Mouse (Mus musculus) activated CD4-positive, CD25-positive, alpha-beta regulatory T cell, adult 4 months (primary cell): ENCODE measurements around the gene Gsn. TPM values are rescaled to one million over a fixed set of nuclear protein-coding genes. Genes with fewer than 3 reads are reported as not detected.
A peak's percentile ranks its signal among the peaks of the same experiment; 100 is the strongest.

ENCODE experiments used
- ATAC-seq: one replicate; pipeline ENCODE4 v1.8.0; 2017
- polyA plus RNA-seq, 2 experiments: library from polyadenylated mRNA; unstranded; fragments of 100-300 nt; shearing (Covaris generic); gene quantifications; one replicate each; pipeline ENCODE4 v1.2.1; 2017

Gene Gsn
- polyA plus RNA-seq = 10 to 100 TPM; 27.2 to 28.3 TPM

DNA sequence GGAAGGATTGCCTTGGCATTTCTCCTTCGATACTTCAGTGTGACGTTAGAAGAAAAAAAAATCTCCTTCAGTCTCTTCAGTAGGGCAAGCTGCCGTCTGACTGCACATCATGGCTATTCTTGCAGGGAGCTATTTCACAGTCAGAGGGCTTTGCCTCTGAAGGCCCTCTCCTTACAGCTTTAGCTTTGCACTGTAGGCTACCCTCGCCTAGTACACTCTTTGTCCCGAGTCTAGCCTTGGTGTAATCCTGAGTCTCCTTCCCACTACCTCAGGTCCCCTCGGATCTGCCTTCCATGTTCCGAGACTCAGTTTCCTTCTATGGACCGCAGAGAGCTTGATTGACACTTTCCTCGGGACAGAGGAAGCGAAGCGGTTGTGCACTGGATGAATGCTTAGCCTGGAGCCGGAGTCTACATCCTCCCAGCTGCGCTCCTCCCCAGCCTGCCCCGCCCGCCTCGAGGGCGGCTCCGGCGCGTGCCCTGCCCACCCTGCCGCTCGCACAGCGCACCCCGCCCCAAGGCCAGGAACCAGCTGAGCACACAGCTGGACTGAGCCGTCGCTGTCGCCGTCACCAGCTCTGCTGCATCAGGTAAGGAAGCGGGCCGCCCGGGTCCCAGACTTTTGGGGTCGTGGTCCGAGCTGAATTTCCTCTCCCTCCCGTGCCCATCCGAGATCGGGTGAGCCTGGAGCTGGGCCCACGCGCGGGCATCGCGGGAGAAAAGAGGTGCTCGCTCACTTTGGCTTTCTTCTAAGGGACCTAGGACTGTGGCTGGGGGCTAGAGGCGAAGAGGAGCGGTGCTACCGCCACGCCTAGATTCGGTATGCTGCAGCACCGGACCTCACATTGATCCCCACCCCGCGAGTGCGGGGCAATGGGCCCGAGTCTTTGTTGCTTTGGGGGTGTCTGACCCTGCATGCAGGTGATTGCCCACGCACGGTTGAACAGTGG lies at the start of gene Gsn:
Gene Gsn, plus strand, starts transcription at position 496 of the 949 bp plus-strand sequence.
- peak; percentile 98 for ATAC-seq

DNA sequence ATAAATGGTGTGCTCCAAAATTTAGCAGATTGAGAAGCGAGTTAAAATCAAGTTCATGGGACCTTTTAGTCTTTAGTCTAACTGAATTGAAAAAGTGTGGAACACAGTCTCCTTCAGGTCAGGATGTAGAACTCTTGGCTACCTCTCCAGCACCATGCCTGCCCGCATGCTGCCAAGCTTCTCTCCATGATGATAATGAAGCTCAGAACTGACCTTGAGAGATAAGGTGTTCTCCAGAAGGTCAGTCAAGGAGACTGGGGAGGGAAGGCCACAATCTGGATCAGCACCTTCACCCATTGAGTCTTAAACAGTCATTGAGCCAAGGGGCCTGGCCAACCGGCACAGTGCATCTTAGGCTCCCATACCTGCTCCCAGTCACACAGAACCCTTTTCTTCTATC lies 49.4 kb upstream of the Gsn start:
- no peak for ATAC-seq

DNA sequence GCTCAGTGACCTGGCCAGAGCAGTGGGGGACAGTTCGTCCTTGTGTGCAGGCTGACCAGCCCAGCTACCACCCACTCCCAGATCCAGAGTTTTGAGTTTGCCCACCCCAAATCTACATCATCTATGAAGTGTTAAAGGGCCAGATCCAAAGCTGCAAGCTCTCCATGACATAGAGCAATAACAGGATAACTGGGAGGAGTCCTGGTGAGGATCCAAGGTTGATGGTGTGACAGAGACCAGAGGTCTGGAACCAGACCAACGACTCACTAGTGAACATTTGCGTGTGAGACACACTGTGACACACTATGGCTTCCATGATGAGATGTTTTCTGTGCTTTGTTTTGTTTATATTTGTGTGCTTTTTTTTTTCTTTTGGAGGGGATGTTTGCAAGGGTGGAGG lies 48.1 kb upstream of the Gsn start:
- ATAC-seq = no peak

DNA sequence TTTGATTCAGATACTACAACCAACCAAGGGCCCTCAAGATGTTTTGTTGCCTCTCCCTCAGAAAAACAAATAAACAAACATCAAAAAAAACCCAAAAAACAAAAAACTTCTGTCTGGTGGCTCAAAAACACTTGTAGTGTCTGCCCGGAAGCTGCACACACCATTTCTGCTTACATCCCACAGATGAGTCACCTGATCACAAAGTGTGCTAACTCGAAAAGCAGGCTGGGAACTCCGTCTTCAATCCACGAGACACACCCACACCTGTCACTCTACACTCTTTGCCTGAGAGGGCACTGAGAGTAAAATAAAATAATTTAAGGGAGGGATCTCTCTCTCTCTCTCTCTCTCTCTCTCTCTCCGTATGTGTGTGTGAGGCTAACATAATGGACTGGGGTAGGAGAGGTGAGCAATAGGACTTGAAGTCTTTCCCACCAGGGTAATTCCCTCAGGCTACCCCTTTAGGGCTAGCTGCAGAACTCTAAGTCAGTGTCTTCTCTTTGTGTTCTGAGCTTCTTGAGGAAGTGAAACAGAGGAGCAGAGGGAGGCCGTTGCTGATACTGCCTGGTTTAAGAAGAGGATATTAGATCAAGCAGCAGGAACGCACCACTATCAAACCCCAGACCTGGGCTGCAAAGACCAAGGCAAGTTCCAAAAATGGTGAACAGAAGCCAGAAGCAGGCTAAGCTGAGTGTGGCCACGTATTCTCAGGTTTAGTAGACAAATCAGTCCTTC lies 47.1 kb upstream of the Gsn start:
- ATAC-seq = peak; percentile 72

DNA sequence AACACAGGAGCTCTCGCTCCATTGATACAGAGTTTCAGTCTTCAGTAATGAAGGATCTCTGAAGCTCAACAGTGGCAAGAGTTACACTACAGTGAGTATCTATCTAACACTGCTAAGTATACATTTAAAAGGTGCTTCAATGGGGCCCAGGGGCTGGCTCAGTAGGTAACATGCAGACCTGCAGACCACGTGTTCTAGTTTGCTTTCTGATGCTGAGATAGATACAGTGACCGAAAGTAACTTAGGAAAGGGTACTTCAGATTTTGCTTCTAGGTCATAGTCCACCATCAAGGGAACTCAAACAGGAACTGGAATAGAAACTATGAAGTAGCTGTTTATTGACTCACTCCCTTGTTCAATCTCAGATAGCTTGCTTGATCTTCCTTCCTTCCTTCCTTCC lies 44.5 kb upstream of the Gsn start:
- no peak for ATAC-seq

DNA sequence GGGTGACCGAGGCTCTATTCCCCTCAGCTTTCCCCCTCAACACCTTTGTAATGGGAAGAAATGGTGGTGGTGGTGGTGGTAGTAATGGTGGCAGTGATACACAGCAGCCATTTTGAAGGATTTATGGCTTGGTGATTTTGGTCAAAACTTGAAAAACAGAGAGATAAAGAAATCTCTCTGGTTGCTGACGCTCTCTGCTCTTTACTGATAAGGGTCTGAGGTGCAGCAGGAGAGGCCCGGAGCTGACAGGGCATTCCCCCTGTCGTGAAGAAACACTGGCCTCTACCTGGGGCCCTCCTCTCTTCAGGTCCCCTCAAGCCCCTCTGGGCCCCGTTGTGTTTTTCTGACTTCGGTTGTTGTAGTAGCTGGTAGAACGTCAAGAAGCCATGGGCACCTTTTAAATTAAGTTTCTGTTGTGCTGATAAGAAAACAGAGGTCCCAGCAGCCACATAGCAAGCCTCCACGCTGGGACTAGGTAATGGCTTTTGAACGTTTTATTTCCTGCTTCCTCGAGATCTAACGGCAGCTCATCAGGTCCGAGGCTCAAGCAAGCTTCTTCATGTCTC lies 42.8 kb upstream of the Gsn start:
- no peak for ATAC-seq

DNA sequence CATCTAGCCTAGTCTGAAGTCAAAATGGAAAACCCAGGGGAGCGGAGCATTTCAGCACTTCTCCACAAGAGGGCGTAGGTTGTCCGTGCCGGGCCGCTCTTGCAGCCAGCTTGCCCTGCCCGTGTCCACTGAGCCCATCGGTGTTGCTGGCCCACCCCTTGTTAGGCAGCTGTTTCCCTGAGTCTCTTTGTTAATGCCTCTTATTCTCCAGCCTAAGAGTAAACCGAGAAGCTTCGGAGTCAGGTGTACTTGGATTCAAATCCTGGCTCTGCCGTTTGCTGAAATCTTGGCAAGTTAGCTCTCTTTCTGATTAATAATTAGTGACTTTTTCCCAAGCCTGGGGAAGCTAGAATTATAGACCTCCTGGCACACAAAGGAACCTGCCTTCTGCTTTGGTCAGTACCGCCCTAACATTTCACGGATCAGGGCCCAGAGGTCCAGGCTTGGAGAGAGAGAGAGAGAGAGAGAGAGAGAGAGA lies 41.3 kb upstream of the Gsn start:
- ATAC-seq = no peak

DNA sequence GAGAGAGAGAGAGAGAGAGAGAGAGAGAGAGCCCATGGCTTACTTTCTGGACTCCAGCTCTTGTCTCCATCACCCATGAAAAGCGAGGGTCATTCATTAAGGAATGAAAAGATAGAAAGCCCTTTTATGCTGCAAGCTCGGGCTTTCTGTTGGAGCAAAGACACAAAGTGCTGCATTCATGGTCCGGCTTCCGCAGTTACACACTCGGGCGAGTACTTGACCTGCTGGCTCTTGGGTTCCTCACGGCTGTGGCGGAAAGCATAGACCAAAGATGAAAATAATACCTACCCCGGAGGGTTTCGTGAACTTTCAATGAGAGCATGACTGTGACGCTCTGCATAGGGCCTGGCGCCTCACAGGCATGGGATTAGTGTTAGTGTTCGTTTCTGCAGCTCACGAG lies 40.8 kb upstream of the Gsn start:
- ATAC-seq = no peak

DNA sequence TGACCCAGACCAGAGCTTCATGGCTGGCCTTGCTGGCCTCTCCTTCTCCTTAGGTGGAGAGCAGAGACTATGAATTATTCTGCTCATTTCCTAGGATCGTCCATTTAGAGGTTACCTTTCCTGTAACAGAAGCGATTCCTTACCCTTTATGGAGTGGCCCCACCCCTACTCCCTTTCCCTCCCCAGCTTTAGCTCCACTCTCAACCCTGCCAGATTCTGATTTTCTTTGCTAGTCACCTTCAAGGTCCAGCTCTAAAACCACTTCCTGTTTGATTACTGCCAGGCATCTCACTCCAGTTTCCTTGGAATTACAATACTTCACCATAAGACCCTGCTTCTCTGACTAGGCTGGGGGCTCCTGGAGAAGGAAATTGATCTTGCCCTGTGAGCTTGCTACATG lies 39.5 kb upstream of the Gsn start:
- no peak for ATAC-seq

DNA sequence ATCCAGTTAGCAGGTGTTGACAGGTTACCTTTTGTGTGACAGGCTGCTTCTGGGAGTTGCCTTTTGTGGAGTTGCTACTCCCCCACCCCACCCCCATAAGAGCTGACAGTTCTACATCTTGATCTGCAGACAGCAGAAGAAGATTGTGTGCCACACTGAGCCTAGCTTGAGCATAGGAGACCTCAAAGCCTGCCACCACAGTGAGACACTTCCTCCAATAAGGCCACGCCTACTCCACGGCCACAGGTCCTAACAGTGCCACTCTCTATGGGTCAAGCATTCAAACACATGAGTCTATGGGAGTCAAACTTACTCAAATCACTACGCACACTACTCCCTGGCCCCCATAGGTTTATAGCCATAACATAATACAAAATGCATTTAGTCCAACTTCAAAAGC lies 37.4 kb upstream of the Gsn start:
- no peak for ATAC-seq

DNA sequence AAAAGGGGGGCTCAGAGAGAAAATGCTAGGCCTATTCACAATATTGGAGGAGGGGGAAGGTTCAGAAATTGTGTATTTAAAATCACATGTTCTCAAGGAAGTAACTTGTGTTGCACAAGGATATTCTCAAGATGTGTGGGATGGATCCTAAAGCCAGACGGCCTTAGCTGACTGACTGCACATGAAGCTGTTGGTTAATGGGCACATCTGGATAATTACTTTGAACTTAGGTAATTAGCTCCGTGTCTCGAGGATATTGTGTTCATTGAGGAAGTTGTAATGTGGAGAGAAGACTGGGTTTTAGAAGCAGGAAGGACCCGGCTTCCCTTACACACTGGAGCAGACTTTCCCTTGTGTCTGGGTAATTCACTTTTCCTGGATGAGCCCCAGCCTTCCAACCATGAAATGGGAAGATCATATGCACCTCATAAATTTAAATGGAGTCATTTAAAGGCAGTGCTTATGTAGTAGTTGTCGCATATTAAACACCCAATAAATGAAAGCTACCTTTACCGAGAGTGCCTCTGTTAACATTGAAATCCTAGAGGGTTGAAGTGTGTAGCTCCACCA lies 33.3 kb upstream of the Gsn start:
- ATAC-seq = no peak

DNA sequence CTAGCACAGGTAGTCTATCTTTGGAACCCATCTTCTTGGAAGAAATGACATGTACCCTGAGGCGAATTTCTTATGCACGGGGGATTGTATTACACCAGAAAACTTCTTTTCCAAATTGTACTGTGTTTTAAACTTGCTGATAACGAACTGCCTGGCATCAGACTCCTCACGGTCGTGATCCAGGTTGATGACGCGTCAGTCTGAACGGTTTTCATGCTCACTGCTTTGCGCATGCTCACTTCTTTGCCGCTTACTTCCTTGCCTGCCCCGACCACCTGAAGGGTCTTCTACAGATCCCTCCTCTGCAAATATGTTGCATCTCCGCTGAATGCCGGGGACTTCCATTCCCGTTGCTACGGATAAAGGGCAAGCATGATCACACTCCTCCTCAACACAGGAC lies 31.9 kb upstream of the Gsn start:
- no peak for ATAC-seq

DNA sequence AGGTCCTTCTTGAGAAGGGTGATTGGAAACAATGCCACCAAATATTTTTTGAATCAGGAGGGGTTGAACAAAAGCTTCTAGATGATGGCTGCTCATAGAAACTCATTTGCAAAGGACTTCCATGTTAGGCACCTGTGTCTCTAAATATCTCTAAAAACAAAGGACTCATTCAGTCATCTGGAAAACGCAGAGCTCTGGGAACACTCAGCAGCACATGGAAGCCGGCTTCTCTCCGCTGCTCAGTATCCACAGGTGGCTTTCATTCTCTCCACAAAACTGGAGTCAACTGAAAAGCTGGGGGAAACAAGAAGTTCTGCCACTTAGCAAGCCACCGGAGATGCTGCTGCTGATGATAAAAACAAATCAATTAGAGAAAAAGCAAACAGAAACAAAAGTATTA lies 28.0 kb upstream of the Gsn start:
- ATAC-seq = no peak

DNA sequence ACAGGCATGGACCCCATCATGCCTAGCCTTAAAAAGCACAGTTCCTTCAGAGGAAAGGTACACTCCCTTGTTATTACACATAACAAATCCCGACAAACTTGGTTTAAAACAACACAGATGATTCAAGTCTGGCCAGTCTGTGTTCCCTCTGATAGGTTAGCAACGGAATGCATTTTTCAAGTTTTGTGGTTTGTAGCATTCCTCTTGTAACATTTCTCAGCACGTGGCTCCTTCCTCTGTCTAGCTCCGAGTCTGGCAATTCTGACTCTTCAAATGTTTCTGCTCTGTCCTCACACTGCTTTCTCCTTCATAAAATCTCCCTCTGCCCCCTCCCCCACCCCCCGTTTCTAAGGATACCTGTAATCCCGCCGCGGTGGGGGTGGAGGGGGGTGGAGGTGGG lies 26.0 kb upstream of the Gsn start:
- ATAC-seq = no peak

DNA sequence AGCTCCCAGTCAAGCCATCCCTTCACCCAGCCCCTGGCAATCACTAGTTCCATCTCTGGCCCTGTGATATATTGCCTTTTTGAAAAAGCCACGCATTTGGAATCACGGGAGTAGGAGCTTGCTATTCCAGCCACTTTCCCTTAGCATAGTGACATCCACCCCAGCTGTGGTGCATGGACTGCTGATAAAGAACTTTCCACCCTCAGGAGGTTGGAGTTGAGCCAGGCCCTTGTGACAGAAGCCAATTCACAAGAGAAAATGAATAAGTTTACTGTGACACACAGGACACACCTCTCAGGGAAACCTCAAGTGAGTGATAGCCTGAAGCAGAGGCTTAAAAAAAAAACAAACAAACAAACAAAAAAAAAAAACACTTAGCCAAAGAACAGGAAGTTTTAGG lies 24.3 kb upstream of the Gsn start:
- ATAC-seq = no peak

DNA sequence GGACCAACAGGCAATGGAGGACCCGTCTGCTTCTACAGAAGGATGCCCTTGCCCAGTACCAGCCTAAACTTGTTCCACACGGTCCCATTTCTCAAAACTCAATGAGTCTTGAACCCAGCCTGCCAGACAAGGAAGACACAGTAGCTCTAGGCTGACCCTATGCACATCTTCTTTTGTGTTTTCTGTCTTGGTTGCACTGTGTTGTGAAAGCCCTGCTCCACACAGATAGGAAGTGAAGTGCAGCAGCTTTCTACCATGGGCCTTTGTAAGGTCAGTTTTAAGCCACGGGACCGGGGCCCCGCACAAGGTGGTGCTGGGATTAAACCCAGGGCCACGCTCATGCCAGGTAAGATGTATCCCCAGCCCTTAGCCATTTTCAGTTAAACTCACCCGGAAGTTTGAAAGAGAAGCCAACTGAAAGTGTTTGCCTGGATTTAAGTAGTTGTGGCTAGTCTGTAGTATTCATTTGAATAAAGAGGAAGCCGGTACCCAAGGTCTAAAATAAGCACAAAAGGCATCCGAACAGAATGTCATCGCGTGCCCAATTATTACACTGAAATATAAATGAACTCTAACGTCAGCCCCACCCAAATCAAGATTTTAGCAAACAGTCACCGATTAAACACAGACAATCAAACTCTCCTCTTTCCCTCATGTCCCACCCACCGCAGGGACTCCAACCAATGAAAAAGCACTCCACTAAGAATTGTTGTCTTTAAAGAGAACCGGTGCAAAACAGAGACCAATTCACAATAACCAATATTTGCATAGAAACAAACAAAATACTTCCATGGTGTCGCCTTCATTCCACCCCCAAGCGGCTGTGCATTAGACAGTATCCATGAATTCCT lies 23.4 kb upstream of the Gsn start:
- ATAC-seq = peak; percentile 28

DNA sequence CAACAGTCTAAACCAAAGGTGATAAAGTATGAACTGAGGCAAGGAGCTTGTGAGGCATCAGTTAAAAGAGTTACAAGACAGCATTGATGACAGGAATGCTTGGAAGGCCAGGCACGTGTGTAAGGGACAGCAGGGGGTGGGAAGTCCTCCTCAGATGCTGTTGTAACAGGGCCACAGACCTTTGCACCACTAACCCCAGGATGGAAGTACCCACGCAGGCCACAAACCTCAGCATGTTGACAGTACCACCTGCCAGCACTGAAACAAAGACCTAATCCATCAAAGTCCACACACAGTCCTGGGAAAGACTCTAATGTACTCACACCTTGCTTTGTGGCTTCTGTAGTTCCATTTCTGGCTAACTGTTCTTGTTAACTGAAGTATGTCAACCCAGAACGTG lies 22.3 kb upstream of the Gsn start:
- ATAC-seq = no peak

DNA sequence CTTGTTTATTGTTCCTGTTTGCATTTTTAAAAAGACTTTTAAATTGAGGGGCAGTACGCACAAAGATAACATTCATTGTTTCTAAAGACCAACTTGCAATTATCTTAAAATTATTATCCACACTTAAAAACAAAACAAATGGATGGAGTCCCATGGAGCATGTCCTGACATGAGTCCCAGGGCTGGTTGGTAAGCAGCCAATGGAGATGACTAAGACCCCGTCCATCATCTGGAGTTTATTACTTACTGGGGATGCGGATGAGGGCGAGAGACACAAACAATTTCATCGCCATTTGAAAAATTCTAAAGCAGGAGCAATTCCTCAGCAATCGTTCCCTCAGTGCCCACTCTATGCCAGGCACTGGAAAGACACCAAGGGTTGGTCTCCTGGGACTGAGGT lies 21.2 kb upstream of the Gsn start:
- ATAC-seq = no peak

DNA sequence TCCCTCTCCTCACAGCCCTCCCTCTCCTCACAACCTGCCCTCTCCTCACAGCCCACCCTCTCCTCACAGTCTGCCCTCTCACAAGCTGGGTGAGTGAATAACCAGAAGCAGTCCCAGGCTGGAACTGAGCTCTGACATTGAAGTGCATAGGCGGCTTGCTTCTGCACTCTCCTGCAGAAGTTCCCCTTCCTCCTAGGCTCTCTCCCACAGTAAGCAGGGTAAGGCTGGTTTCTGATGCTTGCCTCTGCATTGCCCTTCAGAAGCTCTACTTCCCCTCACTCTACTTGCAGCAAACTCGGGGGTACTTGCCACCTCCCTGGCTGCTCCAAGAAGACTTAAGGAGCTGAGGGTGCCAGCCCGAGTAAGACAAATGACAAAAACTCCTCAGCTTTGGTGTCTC lies 11.9 kb upstream of the Gsn start:
- ATAC-seq = no peak

DNA sequence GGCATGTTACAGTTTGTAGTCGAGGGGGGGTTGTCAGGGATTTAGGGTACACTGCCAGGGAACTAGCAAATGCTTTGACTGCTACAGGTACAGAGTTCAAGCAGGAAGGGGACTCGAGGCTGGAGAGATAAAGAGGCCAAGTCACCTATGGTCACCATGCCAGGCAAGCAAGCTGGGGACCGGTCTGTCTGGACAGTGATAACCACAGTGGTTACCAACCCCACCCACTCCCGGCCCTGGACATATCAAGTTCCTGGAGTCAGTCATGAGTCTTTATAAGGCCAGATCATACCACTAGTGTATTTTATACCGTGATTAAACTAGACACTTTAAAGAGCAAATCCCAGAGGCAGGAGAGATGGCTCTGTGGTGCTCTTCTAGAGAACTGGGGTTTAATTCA lies 8.4 kb upstream of the Gsn start:
- ATAC-seq = no peak

DNA sequence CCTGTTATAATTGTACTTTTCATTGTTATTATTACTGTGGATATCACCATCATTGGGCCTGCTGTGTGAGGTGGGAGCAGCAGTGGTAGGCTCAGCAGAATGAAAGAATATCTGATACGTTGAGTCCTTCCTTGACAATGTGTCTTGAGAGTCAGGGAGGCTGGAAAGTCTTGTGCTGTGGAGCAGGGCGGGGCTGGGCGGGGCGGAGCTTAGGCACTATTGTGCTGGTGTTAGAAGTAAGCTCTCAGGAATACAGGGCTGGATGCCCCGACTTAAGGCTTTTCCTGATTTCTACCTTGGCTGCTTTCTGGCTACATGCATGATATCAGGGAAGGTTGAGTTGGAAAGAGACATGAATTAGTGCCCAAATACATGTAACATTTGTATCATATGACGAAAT lies 3.4 kb upstream of the Gsn start:
- no peak for ATAC-seq

DNA sequence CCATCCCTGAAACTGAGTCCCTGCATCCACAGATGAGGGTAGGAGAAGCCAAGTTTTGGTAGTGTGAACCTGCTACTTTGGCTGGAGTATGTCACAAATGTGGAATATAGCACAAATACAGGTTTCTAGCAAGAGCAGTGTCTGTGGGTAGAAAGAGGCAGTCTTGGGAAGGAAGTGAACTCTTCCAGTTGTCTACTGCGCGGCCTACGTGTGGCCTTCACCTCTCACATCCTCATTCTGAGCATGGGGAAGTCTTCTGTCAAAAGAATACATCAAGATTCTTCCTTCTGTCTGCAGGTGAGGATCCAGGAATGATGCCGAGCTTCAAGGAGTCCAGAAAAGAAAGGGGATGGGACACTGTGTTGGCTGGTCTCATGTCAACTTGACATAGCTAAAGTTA lies 2.4 kb upstream of the Gsn start:
- no peak for ATAC-seq
